Mouse (Mus musculus): ENCODE measurements at regions not wholly inside any gene's neighbourhood (a gene's known extent, or its start where the extent isn't known, plus 50 kb on each side); places are given as distances from the start of the nearest gene placed in this dataset.

DNA sequence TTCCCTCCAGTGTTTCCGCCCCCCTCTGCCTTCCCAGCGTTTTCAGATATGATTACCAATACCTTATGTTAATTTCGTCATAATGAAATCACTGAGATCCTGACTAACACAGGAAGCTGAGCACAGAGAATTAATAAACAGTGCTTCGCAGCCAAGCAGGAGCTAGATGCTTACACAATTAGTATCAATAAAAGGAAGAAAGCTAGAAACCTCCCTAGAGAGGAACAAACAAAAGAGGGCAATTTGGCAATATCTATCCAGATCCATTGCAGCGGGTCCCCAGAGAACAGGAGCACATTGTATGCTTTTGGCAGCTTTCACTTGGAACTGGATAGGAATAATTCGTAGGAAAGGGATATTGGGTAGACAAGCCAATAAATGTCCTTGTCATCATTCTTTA lies 159.1 kb upstream of the Kbtbd8 start:
- DNase-seq (ENCODE audit: inconsistent age in 2 of 2, low spot score in 1 of 2) = no peak

DNA sequence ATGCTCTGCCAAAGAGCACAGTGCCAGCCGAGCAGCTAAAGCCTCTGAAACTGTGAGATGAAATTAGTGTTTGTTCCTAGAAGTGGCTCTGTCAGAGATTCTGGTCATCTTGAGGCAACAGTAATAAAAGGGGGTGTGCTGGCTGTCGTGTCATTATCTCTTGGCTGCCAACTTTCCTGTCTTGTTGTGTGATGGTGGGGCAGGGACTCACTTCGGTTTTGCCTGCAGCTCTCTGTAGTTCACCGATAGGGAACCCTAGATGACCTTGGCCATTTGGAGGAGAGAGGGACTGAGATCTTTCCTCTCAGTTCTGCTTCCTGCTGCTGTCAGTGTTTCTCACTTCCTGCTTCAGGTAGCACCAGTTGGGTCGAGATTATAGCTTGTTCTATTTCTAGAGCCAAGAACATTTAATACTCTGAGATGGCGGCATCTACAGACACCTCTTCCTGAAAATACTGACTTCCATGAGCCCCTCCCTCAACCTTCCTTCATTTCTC lies 159.8 kb upstream of the Kbtbd8 start:
- DNase-seq (ENCODE audit: inconsistent age in 2 of 2, low spot score in 1 of 2) = no peak

DNA sequence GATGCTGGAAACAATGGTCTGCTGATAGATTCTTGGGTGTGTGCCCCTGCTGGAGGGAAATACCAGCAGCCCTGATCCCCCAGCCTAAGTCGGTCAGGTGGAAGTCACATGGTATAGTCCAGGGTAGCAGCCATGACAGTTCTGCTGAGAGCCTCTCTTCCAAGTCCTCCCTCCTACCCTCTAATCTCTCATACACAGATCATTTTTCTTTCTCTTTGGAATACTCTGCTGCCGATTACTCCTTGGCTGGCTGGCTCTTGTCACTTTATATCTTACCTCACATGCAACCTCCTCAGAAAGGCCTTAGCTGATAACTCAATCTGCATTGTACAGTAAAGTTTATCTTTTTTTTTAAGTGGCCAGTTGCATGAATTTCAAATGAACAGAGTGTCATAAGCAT lies 162.5 kb upstream of the Kbtbd8 start:
- DNase-seq (ENCODE audit: inconsistent age in 2 of 2, low spot score in 1 of 2) = no peak

DNA sequence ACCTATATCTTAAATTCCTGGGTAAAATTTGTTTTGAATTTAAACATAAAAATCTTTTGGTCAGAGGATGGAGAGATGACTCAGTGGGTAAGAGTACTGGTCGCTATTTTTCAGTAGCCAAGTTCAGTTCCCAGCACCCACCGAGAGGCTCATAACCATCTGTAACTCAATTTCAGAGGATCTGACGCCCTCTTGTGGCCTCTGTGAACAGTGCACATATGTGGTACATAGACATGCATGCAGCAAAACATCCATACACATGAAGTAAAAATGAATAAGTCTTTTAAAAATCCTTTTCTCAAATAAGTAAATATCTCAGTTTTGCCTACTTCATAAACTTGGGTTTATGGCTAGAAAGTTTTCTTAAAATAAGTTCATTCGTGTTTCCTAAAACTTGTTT lies 163.4 kb upstream of the Kbtbd8 start:
- no peak for DNase-seq (ENCODE audit: inconsistent age in 2 of 2, low spot score in 1 of 2)

DNA sequence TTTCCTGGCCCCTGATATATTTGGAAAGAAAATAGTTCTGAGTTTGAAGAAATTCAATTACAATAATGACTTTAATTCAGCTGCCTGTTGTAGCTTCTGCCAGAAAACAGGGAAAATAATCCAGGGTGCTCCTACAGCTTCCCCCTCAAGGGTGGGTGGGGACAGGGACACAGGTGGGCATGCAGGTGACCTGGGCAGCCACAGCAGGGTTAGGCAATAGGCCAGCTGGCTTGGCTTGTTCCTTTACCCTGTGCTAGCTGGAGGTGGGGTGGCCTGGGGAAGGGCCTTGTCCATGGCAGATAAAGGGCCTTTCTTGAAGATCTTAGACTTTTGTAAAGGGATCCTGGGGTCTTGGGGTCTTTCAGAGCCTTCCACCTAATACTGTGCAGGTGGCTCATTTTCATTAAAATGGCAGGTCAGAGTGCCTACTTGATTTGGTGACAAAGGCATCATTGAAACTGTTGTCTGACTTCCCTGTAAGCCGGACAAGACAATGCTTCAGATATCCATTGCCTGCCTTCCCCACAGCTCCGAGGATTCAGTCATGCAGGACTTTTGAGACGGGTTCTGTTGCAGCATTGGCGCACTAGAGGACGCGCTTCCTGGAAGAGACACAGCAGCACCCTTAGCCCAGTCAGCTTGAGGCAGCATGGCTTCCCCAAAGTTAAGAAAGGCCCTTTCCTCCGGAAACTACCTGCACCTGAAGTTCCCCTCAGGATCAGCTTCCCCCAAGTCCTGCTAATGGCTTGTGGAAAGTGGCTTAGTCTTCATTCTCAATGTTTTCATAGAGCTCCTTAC lies 164.9 kb upstream of the Kbtbd8 start:
- DNase-seq (ENCODE audit: inconsistent age in 2 of 2, low spot score in 1 of 2) = no peak

DNA sequence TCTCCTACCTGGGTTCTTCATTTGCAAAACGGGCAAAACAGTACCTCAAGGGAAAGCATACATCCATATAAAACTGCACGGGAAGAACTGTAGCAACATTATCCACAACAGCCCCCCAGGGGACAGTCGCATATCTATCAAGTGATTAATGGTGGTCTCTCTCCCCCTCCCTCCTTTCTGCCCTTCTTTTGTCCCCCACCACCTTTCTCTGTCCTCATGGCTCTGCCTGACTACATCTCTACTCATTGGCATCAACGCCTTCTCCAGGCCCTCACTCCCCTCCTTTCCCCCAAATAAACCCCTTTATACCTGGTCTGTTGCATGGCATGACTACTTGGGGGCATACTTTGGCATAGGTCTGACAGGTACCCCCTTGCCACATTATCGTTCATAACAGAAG lies 166.1 kb upstream of the Kbtbd8 start:
- DNase-seq (ENCODE audit: inconsistent age in 2 of 2, low spot score in 1 of 2) = no peak

DNA sequence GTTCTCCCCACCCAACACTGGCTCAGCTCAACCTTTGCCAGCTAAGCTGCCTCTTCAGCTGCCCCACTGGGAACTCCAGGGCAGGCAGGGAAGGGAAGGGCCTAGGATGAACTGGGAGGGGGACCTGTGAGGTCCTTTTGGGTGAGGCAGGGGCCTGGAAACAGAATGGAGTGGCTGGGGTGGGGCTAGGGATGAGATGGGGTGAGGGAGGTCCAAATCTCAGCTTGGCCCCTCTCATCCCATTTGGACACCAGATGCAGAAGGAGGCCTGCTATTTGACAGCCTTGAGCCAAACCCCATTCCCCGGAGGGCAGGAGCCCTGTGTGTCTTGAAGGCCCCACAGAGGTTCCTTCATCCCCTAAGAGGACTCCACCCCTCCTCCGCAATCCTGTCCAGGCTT lies 166.7 kb upstream of the Kbtbd8 start:
- DNase-seq (ENCODE audit: inconsistent age in 2 of 2, low spot score in 1 of 2) = peak in 1 of 2 experiments; percentile 28

DNA sequence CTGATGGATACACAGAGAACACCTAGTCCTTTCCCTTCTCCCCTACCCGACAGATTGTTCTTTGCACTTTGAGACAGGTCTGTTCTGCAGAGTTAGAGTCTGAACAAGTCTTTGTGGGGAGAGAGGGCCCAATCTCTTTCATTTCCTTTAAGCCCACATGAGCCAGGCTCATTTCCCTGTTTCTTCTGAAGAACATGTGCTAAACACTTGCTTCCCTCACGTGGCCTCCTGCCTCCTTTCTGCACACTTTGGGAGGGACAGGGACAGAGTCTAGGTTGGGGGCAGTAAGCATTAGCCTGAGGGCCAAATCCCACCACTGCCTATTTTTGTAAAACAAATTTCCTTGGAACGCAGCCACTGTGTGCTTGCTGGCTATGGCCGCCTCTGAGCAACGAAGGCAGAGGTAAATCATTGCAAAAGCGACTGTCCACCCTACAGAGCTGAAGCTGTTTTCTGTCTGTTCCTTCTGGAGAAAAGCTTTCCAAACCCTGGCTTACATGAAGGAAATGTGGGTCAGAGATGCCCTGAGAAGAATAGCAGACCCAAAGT lies 170.6 kb upstream of the Kbtbd8 start:
- no peak for DNase-seq (ENCODE audit: inconsistent age in 2 of 2, low spot score in 1 of 2)

DNA sequence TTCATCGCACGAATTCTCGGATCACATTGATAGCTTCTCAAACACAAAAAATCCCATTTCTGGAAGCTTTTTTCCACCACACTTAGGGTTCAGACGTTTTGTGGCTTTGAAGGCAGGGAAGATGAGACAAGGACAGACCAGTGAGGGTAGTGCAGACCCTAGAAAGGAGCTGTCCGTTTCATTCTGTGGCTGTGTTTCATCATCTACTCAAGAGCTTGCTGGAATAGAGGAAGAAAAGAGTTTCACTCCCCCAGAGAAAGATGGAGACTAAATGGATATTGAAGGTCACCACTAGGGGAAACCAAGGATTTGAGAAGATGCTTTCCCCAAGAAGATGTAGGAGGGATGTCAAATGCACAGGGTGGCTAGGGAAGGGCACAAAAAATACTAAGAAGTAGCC lies 171.3 kb upstream of the Kbtbd8 start:
- no peak for DNase-seq (ENCODE audit: inconsistent age in 2 of 2, low spot score in 1 of 2)

DNA sequence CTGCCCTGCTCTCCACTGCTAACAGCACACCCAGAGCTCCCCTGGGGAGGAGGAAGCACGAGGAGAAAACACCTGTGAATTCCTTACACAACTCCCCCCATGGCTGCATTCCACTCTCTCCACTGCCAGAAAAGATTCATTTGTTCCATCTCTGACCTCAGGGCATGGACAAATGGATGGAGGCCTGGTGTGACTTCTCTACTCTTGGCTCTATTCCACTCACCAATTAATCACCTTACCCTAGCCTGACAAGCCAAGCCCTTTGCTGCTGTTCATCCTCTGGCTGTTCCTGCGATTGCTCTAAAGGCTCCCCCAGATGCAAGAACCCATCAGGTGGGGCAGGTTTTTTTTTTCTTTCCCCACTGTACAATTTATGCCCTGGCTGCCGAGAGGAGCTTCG lies 172.8 kb upstream of the Kbtbd8 start:
- peak in 1 of 2 experiments; percentile 55 for DNase-seq (ENCODE audit: inconsistent age in 2 of 2, low spot score in 1 of 2)

DNA sequence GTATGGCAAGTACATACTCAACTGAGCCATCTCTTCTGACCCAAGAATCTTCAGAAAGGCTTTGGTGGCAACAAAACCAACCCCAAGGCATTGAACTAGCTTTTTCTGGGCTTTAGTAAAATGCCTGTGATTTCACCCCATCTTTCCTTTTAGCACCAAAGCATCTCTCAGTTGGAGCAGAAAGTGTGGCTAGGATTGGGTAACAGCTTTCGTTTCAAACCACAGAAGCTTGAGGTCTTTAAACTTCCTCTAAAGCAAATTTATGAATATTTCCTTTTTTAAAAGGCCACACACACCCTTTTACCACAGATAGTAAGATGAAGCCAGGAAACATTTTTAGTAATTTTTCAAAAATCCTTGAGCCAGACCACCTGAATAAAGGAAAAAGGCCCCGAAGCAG lies 178.1 kb upstream of the Kbtbd8 start:
- DNase-seq (ENCODE audit: inconsistent age in 2 of 2, low spot score in 1 of 2) = no peak

DNA sequence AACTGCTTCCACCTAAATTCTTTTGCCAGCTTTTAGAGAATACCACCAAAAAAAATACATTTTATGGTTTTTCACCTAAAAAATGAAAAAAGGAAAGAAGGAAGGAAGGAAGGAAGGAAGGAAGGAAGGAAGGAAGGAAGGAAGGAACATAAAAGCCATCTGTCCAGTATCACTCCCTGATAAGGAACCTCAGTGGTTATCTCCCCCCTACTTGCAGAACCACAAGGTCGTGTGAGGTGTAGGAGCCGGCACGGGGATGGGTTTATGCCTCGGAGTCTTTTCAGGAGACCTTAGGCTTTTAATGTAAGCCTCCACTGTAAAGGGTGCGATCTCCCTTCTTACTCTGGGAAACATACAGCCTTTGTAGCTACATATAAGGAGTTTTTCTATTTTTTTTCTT lies 180.8 kb upstream of the Kbtbd8 start:
- no peak for DNase-seq (ENCODE audit: inconsistent age in 2 of 2, low spot score in 1 of 2)

DNA sequence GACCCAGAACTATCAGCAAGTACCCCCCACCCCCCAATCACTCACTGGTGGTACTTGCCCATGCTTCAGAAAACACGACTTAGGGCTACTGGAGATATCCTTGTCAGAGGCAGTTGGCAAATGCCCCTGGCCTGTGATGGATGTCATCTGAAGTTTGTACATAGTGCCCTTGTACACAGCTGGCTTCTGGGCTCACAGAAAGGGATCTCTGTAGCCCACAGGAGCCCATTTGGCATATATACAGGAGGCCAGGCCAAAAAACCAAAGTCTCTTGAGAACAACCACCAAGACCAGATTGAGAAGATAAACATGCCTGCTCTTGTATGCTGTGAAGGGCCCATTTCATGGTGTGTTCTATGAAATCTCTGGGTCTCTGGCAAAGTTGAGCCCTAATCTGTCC lies 181.3 kb upstream of the Kbtbd8 start:
- DNase-seq (ENCODE audit: inconsistent age in 2 of 2, low spot score in 1 of 2) = peak in 1 of 2 experiments; percentile 62

DNA sequence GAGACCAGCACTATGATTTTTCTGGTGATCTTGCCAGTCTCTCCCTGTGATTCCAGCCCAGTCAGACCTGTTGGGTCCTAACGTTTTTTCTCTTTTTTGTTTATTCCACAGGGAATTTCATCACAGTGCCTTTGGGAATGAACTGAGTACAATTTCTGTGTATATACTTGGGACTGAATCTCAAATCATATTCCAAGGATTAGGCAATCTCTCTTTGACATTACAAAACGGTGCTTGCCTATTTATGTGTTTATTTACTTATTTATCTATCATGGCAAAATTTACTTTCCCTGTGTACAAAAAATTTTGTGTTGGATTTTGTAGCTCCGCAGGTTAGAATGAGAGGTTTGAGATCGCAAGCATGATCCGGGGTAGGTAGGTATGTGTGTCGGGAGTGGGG lies 189.2 kb upstream of the Kbtbd8 start:
- DNase-seq (ENCODE audit: inconsistent age in 2 of 2, low spot score in 1 of 2) = peak in 1 of 2 experiments; percentile 35

DNA sequence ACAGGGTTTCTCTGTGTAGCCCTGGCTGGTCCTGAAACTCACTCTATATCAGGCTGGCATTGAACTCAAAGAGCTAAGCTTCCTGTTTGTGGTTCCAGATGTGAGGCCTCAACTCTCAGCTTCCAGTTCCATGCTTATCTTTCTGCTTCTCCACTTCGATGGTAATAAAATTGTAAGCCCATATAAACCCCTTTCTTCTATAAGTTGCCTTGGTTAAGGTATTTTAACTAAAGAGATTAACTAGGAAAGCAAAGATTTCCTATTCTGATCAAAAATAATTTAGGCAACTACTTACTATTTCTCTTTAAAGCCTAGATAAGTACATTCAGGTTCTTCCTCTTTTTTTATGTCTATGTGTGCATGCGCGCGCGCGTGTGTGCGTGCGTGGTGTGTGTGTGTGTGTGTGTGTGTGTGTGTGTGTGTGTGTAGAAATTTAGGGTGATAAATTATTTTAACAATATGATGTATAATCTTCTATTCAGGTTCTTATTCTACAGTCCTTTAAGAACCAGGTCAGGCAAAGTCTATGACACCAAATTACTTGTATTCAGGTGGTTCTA lies 190.3 kb upstream of the Kbtbd8 start:
- no peak for DNase-seq (ENCODE audit: inconsistent age in 2 of 2, low spot score in 1 of 2)

DNA sequence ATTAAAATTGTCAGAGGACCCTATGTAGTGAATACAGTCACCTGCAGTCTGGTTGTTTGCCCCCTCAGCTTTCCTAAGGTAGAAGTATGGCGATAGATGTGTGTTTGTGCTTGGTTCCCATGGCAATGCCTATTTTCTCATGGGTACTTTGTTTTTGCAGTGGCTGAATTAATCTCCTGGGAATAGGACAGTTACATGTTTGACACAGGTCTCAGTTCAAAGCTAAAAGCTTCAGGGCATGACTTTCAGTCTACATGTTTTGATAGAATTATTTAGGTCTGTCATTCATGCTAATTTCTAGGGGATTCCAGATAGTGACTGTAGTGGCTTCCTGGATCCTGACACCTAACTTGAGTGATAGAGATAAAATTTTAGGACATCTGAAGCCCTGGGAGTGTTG lies 191.6 kb upstream of the Kbtbd8 start:
- no peak for DNase-seq (ENCODE audit: inconsistent age in 2 of 2, low spot score in 1 of 2)

DNA sequence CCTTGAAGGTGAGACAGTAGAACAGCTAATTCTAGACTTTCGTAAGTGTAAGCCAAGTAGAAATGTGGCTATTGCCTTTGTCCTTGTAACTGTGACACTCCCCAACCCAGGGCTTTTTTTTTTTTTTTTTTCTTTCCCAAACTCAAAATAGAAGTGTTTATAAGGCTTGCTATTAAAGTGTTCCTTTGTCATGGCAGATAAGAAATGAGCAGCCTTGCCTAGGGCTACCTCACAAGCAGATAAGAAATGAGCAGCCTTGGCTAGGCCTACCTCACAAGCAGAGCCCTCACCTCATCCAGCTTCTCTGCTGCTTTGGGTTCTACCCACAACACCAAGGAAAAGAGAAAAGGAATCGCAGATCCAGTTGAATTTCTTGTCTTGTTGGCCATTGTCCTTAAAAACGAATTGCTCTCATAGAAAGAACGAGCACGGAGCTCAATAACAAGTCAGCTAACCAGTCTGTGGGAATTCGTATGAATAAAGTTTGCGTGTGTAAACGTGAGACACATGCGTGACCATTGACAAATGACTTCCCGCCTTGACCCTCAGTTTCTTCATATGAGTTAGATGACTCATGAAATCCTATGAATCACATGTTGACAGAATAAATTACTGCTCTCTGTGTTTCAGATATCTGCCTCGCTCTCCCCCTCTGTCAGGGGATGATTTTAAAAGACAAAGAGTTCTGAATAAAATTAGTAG lies 192.6 kb upstream of the Kbtbd8 start:
- peak in 1 of 2 experiments; percentile 61 for DNase-seq (ENCODE audit: inconsistent age in 2 of 2, low spot score in 1 of 2)

DNA sequence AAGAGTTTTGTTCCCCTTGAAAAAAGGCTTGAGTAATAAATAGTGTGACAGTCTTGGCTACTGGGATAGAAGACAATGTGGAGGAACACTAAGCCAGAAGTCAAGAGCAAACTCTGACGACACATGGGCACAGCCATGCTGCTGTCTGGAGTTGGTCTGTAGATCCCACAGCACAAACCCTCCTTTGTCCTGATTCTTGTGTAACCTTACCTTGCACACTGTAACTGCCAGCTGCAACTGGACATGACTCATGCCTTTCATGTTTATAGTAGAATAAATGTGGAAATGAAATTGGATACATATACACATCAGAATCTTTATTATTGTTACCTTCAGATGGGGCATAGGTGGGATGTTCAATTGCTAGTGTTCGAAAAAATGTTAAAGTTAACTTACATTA lies 195.3 kb upstream of the Kbtbd8 start:
- DNase-seq (ENCODE audit: inconsistent age in 2 of 2, low spot score in 1 of 2) = no peak

DNA sequence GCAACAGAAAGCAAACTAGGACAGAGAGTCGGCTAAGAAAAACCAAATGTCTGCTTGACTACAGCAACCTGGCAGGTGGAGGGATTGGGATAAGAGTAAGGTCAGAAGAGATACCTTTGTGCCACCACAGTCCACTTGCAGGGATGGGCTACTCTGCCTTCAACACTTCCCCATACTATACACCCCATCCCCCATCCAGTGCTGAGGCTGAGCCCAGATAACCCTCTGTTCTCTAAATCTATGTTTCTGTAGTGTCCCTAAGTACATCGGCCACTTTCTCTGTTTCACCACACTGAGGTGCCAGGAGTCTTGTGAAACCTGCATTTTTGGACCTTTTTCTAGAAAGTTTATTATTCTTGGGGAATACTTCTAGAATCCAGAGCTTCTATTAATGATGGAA lies 196.3 kb upstream of the Kbtbd8 start:
- DNase-seq (ENCODE audit: inconsistent age in 2 of 2, low spot score in 1 of 2) = no peak

DNA sequence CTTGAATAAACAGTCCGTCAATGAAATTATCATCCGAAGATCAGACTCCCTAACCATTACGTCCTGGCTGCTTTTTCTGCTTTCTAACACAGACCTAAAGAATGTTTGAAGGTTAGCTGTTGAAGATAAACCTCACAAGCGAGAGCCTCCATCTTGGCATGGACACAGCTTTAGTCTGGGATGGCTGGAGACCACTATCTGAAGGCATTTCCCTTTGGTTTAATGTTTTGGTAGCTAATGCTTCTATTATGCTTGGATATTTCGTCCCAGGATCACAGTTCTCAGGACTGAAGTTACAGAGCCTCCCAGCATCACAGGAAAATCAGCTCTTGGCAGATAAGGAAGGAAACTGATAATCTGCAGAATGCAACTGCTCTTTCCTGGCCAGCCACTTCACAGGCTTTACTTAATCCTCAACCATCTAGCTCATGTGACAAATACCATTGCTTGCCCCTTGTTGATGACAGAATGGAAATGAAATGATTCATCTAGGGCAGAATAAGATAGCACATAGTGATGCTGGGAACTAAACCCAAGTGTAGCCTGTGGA lies 197.8 kb upstream of the Kbtbd8 start:
- DNase-seq (ENCODE audit: inconsistent age in 2 of 2, low spot score in 1 of 2) = no peak

DNA sequence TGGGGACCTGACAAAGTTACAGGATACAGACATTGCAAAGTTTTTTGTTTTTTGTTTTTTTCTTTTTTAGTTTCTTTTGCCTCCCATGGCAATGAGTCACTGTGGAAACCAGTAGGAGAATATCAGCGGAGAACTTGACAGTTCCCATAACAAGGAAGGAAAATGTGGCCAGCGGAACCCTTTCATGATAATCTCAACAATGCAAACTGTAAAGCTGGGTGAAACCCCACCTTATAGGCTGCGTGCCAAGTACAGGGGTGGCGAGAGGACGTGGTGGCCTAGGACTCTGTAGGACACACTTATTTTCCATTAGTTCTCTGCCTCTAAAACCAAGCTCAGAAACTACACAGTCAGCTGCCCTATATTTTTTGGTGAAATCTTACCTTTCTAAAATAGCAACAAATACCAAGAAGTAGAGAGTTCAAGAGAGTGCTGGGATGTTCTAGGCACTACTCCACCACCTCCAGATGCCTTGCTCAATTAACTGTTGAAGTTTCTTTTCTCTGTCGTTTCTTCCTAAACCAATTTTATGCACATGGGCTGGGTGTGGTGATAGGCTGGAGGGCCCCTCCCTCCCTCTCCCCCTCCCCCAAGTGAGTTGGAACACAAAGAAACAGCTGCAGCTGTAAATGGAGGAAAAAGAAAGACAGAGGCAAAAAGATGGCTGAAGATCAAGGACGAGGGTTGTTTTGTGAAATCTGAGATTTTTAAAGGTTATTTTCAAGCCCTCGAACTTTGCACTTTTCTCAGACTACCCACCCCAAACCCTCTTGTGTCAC lies 201.0 kb upstream of the Kbtbd8 start:
- DNase-seq (ENCODE audit: inconsistent age in 2 of 2, low spot score in 1 of 2) = no peak

Data from adrenal gland, adult (tissue).